Mouse (Mus musculus) hindbrain, embryonic 11.5 days (tissue): ENCODE results near the gene Kctd6. TPM values are rescaled to one million over a fixed set of nuclear protein-coding genes. Genes with fewer than 3 reads are reported as not detected.
"Not testable (repeated sequence)": the region's sequence is repeated elsewhere in the genome, so short reads cannot be mapped to it uniquely, and the experiment has no call there.

Source experiments
- ATAC-seq: fragments of 200-750 bp; cut with Nextera tagmentation; 2 replicates; pipeline ENCODE4 v1.8.0; 2017; ENCODE audit warnings: mild to moderate bottlenecking, moderate TSS enrichment, moderate library complexity; ENCODE audit not compliant: low FRiP score
- DNase-seq: peaks from one replicate; pipeline ENCODE4 v3.0.0-alpha.2; 2015; ENCODE audit warnings: low spot score
- H3K27ac ChIP-seq: fragments of 300-500 bp; sonication (generic); 2 replicates; pipeline ENCODE4 v1.5.1; 2014; ENCODE audit warnings: mild to moderate bottlenecking, low read depth, low read length
- H3K27me3 ChIP-seq: fragments of 300-500 bp; sonication (generic); 2 replicates; pipeline ENCODE4 v1.6.1; 2014; ENCODE audit warnings: mild to moderate bottlenecking, low read length, moderate library complexity, mixed read lengths; ENCODE audit not compliant: control insufficient read depth, insufficient read depth
- H3K36me3 ChIP-seq: fragments of 300-500 bp; sonication (generic); 2 replicates; pipeline ENCODE4 v1.6.1; 2014; ENCODE audit warnings: mild to moderate bottlenecking, low read length, moderate library complexity, mixed read lengths; ENCODE audit not compliant: control insufficient read depth, insufficient read depth
- H3K4me1 ChIP-seq: fragments of 300-500 bp; sonication (generic); replicated peaks from 2 replicates; pipeline ENCODE4 v1.6.1; 2014; ENCODE audit warnings: low read length, mixed read lengths; ENCODE audit not compliant: control insufficient read depth, insufficient read depth
- H3K4me2 ChIP-seq: fragments of 300-500 bp; sonication (generic); replicated peaks from 2 replicates; pipeline ENCODE4 v1.6.1; 2014; ENCODE audit warnings: mild to moderate bottlenecking, low read depth, low read length
- H3K4me3 ChIP-seq: fragments of 300-500 bp; sonication (generic); 2 replicates; pipeline ENCODE4 v1.5.1; 2014; ENCODE audit warnings: low read depth, low read length
- H3K9ac ChIP-seq: fragments of 300-500 bp; sonication (generic); 2 replicates; pipeline ENCODE4 v1.6.1; 2014; ENCODE audit warnings: low read depth, low read length
- H3K9me3 ChIP-seq: fragments of 300-500 bp; sonication (generic); 2 replicates; pipeline ENCODE4 v1.6.1; 2016; ENCODE audit warnings: low read length; ENCODE audit not compliant: control insufficient read depth
- WGBS: fragments of 180-500 bp; shearing (Covaris S2); extraction: QIAGEN DNeasy Blood & Tissue Kit; methylation state at CpG from one replicate; pipeline ENCODE4 v1.1.7; 2014; 5-methylcytosine and 5-hydroxymethylcytosine counted together
- polyA plus RNA-seq: library from polyadenylated mRNA; unstranded; fragments of >200 nt; fragmentation: Nextera tagmentation; extraction: Ambion mirVana; gene quantifications from 2 replicates; pipeline ENCODE4 v1.2.1, GENCODE M21; 2014

The Kctd6 gene
- polyA plus RNA-seq, 1 experiment from 2014 or later: 8.2 TPM

- 89% methylated on average over 3 of the region's 3 CpGs for WGBS
- H3K27me3 ChIP-seq: no peaks in the 10 kb centered on the region
- no peaks in the 10 kb centered on the region for H3K4me1 ChIP-seq
- H3K27ac ChIP-seq: no peak within 1 kb of the TSS
- no peak for ATAC-seq
- H3K4me3 ChIP-seq: no peak within 1 kb of the TSS
- H3K36me3 ChIP-seq: no peaks in the 10 kb centered on the region
- DNase-seq: no peak
- no peaks in the 10 kb centered on the region for H3K9me3 ChIP-seq
- H3K9ac ChIP-seq: no peak within 1 kb of the TSS
- no peak within 1 kb of the TSS for H3K4me2 ChIP-seq
These were observed 45.2 kb downstream of the Kctd6 start, which contains the start of gene Acox2 for GRCm38 (mm10) chr14:8259166-8259565. Gene Acox2, minus strand, starts transcription at chr14:8259353.

GRCm38 (mm10) chr14:8260214-8260613 lies 46.3 kb downstream of the Kctd6 start:
- ATAC-seq: no peak
- no peak for DNase-seq
- Histone ChIP-seq H3K4me2 (no peak overlapping the region), H3K27ac (no peak overlapping the region), H3K9ac (no peak overlapping the region), H3K4me3 (no peak overlapping the region), H3K4me1 (no peaks in the 10 kb centered on the region), H3K9me3 (no peaks in the 10 kb centered on the region), H3K36me3 (no peaks in the 10 kb centered on the region), H3K27me3 (no peaks in the 10 kb centered on the region)
- 83% methylated on average over 5 of the region's 5 CpGs for WGBS

- Histone ChIP-seq H3K4me2 (no peak overlapping the region), H3K9ac (no peak overlapping the region), H3K9me3 (no peaks in the 10 kb centered on the region), H3K4me1 (no peaks in the 10 kb centered on the region), H3K36me3 (no peaks in the 10 kb centered on the region), H3K27ac (no peak overlapping the region), H3K4me3 (no peak overlapping the region), H3K27me3 (no peaks in the 10 kb centered on the region)
- ATAC-seq (no peak), DNase-seq (no peak)
- 62% methylated on average over 1 of the region's 1 CpGs for WGBS
These were observed 48.3 kb downstream of the Kctd6 start for GRCm38 (mm10) chr14:8262242-8262641.

- Histone ChIP-seq H3K4me3 (no peak overlapping the region), H3K4me2 (no peak overlapping the region), H3K27me3 (no peaks in the 10 kb centered on the region), H3K36me3 (no peaks in the 10 kb centered on the region), H3K27ac (no peak overlapping the region), H3K9ac (no peak overlapping the region), H3K4me1 (no peaks in the 10 kb centered on the region), H3K9me3 (no peaks in the 10 kb centered on the region)
- DNase-seq: no peak
- 100% methylated on average over 1 of the region's 1 CpGs for WGBS
- ATAC-seq: no peak
These were observed 50.4 kb downstream of the Kctd6 start for GRCm38 (mm10) chr14:8264378-8264777.

- not testable (repeated sequence) for H3K27me3 ChIP-seq, H3K27ac ChIP-seq, DNase-seq, H3K4me3 ChIP-seq, H3K9ac ChIP-seq, H3K36me3 ChIP-seq, ATAC-seq, H3K9me3 ChIP-seq, H3K4me2 ChIP-seq, H3K4me1 ChIP-seq
- WGBS: 90% methylated on average over 8 of the region's 8 CpGs
These were observed 57.3 kb downstream of the Kctd6 start for GRCm38 (mm10) chr14:8271281-8271680.

Other genes with a start within 250 kb of the Kctd6 start
- 0.03 TPM in 1 of 2 replicates, not detected in the other for gene Dnase1l3, start 219.6 kb upstream of the Kctd6 start, polyA plus RNA-seq
- gene Abhd6, start 211.2 kb upstream of the Kctd6 start, polyA plus RNA-seq: 15.3 and 16.1 TPM in 2 replicates
- gene Rpp14, start 133.8 kb upstream of the Kctd6 start, polyA plus RNA-seq: 56.9 and 61.0 TPM in 2 replicates
- gene Pxk, start 115.9 kb upstream of the Kctd6 start, polyA plus RNA-seq: 32.4 and 36.4 TPM in 2 replicates
- gene Pdhb, start 41.1 kb upstream of the Kctd6 start, polyA plus RNA-seq: 228 and 233 TPM in 2 replicates
- gene Acox2, start 45.2 kb downstream of the Kctd6 start, polyA plus RNA-seq: 0.20 and 0.29 TPM in 2 replicates
- 0.27 and 0.46 TPM in 2 replicates for gene Fam107a, start 103.9 kb downstream of the Kctd6 start, polyA plus RNA-seq
- gene Oit1, start 164.6 kb downstream of the Kctd6 start, polyA plus RNA-seq: 0.14 TPM in 1 of 2 replicates, not detected in the other